Mouse (Mus musculus) intestine, postnatal 0 days (tissue): ENCODE data around the gene S100g. TPM values are rescaled to one million over a fixed set of nuclear protein-coding genes. Genes with fewer than 3 reads are reported as not detected.

Source experiments
- ATAC-seq: fragments of 200-750 bp; cut with Nextera tagmentation; 2 replicates; pipeline ENCODE4 v1.8.0; 2017; ENCODE audit warnings: mild to moderate bottlenecking, moderate TSS enrichment, moderate library complexity
- H3K27ac ChIP-seq: fragments of 300-500 bp; sonication (generic); 2 replicates; pipeline ENCODE4 v1.5.1; 2014; ENCODE audit warnings: mild to moderate bottlenecking, low read depth, low read length, moderate library complexity
- H3K27me3 ChIP-seq: fragments of 300-500 bp; sonication (generic); replicated peaks from 2 replicates; pipeline ENCODE4 v1.6.1; 2014; ENCODE audit warnings: low read length, mixed read lengths; ENCODE audit not compliant: control insufficient read depth, insufficient read depth
- H3K36me3 ChIP-seq: fragments of 300-500 bp; sonication (generic); 2 replicates; pipeline ENCODE4 v1.6.1; 2014; ENCODE audit warnings: mild to moderate bottlenecking, moderate library complexity; ENCODE audit not compliant: control insufficient read depth, insufficient read depth
- H3K4me1 ChIP-seq: fragments of 300-500 bp; sonication (generic); replicated peaks from 2 replicates; pipeline ENCODE4 v1.6.1; 2014; ENCODE audit warnings: antibody characterized with exemption, low read length, mixed read lengths; ENCODE audit not compliant: control insufficient read depth, insufficient read depth
- H3K4me2 ChIP-seq: fragments of 300-500 bp; sonication (generic); replicated peaks from 2 replicates; pipeline ENCODE4 v1.6.1; 2014; ENCODE audit warnings: low read depth, mild to moderate bottlenecking, moderate library complexity
- H3K4me3 ChIP-seq: fragments of 300-500 bp; sonication (generic); 2 replicates; pipeline ENCODE4 v1.5.1; 2014; ENCODE audit warnings: low read depth, low read length
- H3K9ac ChIP-seq: fragments of 300-500 bp; sonication (generic); 2 replicates; pipeline ENCODE4 v1.6.1; 2014; ENCODE audit warnings: mild to moderate bottlenecking, low read depth, low read length
- H3K9me3 ChIP-seq: fragments of 300-500 bp; sonication (generic); 2 replicates; pipeline ENCODE4 v1.6.1; 2016; ENCODE audit warnings: mixed run types; ENCODE audit not compliant: control insufficient read depth
- CTCF ChIP-seq: sonication (generic); IDR thresholded peaks from 2 replicates; pipeline ENCODE4 v1.5.1; 2016; ENCODE audit warnings: low read depth, mild to moderate bottlenecking, control low read depth, antibody characterized with exemption, moderate library complexity
- WGBS: fragments of 180-500 bp; shearing (Covaris S2); extraction: QIAGEN DNeasy Blood & Tissue Kit; methylation state at CpG from one replicate; pipeline ENCODE4 v1.1.7; 2014; 5-methylcytosine and 5-hydroxymethylcytosine counted together
- polyA plus RNA-seq: library from polyadenylated mRNA; unstranded; fragments of >200 nt; fragmentation: Nextera tagmentation; extraction: Ambion mirVana; gene quantifications from 2 replicates; pipeline ENCODE4 v1.2.1, GENCODE M21; 2015

S100g gene
- polyA plus RNA-seq, 1 experiment from 2014 or later, result 924 TPM

GRCm38 (mm10) chrX:162915697-162916096, 48.7 kb downstream of the S100g start:
- no peak for ATAC-seq
- peak; percentile 77 for TF ChIP-seq CTCF
- H3K4me1 ChIP-seq, result no peaks in the 10 kb centered on the region
- H3K36me3 ChIP-seq, result no peaks in the 10 kb centered on the region
- no peak overlapping the region for H3K9ac ChIP-seq
- no peak overlapping the region for H3K4me2 ChIP-seq
- WGBS, result 43% methylated on average over 5 of the region's 5 CpGs
- H3K9me3 ChIP-seq, result no peaks in the 10 kb centered on the region
- H3K27ac ChIP-seq, result no peak overlapping the region
- H3K27me3 ChIP-seq, result no peaks in the 10 kb centered on the region
- no peak overlapping the region for H3K4me3 ChIP-seq

GRCm38 (mm10) chrX:162913651-162914050, 50.7 kb downstream of the S100g start:
- 91% methylated on average over 3 of the region's 3 CpGs for WGBS
- TF ChIP-seq CTCF, result no peak
- no peaks in the 10 kb centered on the region for H3K4me1 ChIP-seq
- H3K9me3 ChIP-seq, result no peaks in the 10 kb centered on the region
- H3K27ac ChIP-seq, result no peak overlapping the region
- no peak for ATAC-seq
- H3K36me3 ChIP-seq, result no peaks in the 10 kb centered on the region
- no peak overlapping the region for H3K9ac ChIP-seq
- no peak overlapping the region for H3K4me3 ChIP-seq
- H3K27me3 ChIP-seq, result no peaks in the 10 kb centered on the region
- no peak overlapping the region for H3K4me2 ChIP-seq

Other genes starting within 250 kb of the S100g start
- gene Rbbp7, start 204.2 kb downstream of the S100g start, polyA plus RNA-seq, result 233 and 235 TPM in 2 replicates
- gene Txlng, start 135.1 kb downstream of the S100g start, polyA plus RNA-seq, result 5.7 and 6.7 TPM in 2 replicates
- 46.7 and 47.5 TPM in 2 replicates for gene Syap1, start 76.2 kb downstream of the S100g start, polyA plus RNA-seq
- gene Ctps2, start 63.4 kb downstream of the S100g start, polyA plus RNA-seq, result 29.6 and 32.9 TPM in 2 replicates